Mouse (Mus musculus) midbrain, embryonic 15.5 days (tissue): ENCODE data around the gene Scg5. TPM values are rescaled to one million over a fixed set of nuclear protein-coding genes. Genes with fewer than 3 reads are reported as not detected.

Experiments
- ATAC-seq: fragments of 200-750 bp; cut with Nextera tagmentation; replicated peaks from 2 replicates; pipeline ENCODE4 v1.8.0; 2017; ENCODE audit warnings: moderate TSS enrichment
- H3K27ac ChIP-seq: fragments of 300-500 bp; sonication (generic); 2 replicates; pipeline ENCODE4 v1.5.1; 2015; ENCODE audit warnings: mild to moderate bottlenecking, inconsistent platforms
- H3K27me3 ChIP-seq: fragments of 300-500 bp; sonication (generic); replicated peaks from 2 replicates; pipeline ENCODE4 v1.6.1; 2015; ENCODE audit warnings: inconsistent platforms
- H3K36me3 ChIP-seq: fragments of 300-500 bp; sonication (generic); replicated peaks from 2 replicates; pipeline ENCODE4 v1.6.1; 2015; ENCODE audit warnings: inconsistent platforms
- H3K4me1 ChIP-seq: fragments of 300-500 bp; sonication (generic); 2 replicates; pipeline ENCODE4 v1.6.1; 2015; ENCODE audit warnings: inconsistent platforms
- H3K4me2 ChIP-seq: fragments of 300-500 bp; sonication (generic); 2 replicates; pipeline ENCODE4 v1.6.1; 2015; ENCODE audit warnings: inconsistent platforms, mild to moderate bottlenecking, moderate library complexity
- H3K4me3 ChIP-seq: fragments of 300-500 bp; sonication (generic); 2 replicates; pipeline ENCODE4 v1.5.1; 2015; ENCODE audit warnings: mild to moderate bottlenecking, inconsistent platforms
- H3K9ac ChIP-seq: fragments of 300-500 bp; sonication (generic); 2 replicates; pipeline ENCODE4 v1.6.1; 2015; ENCODE audit warnings: mild to moderate bottlenecking, inconsistent platforms
- H3K9me3 ChIP-seq: fragments of 300-500 bp; sonication (generic); 2 replicates; pipeline ENCODE4 v1.6.1; 2016; ENCODE audit warnings: inconsistent platforms
- WGBS: fragments of 180-500 bp; shearing (Covaris S2); methylation state at CpG from one replicate; pipeline ENCODE4 v1.1.7; 2015; ENCODE audit warnings: mixed read lengths; 5-methylcytosine and 5-hydroxymethylcytosine counted together
- polyA plus RNA-seq: library from polyadenylated mRNA; unstranded; fragments of >200 nt; fragmentation: Nextera tagmentation; extraction: Ambion mirVana; gene quantifications from 2 replicates; pipeline ENCODE4 v1.2.1, GENCODE M21; 2015

Scg5 gene
- polyA plus RNA-seq, 1 experiment from 2014 or later: 249 TPM

GRCm38 (mm10) chr2:113798605-113799004 is 30.3 kb downstream of the Scg5 start:
- no peak for ATAC-seq
- no peaks in the 10 kb centered on the region for H3K4me1 ChIP-seq
- WGBS: 88% methylated on average over 13 of the region's 13 CpGs
- H3K4me3 ChIP-seq: no peak overlapping the region
- no peaks in the 10 kb centered on the region for H3K9me3 ChIP-seq
- no peak overlapping the region for H3K4me2 ChIP-seq
- no peak overlapping the region for H3K27ac ChIP-seq
- H3K9ac ChIP-seq: no peak overlapping the region
- no peaks in the 10 kb centered on the region for H3K27me3 ChIP-seq
- no peaks in the 10 kb centered on the region for H3K36me3 ChIP-seq

- Histone ChIP-seq H3K27ac (no peak overlapping the region), H3K4me3 (no peak overlapping the region), H3K36me3 (0 out of 2 replicates have a peak, but pooled peaks cover 3% of the 10 kb centered on the region), H3K4me2 (no peak overlapping the region), H3K9ac (no peak overlapping the region), H3K27me3 (no peaks in the 10 kb centered on the region), H3K4me1 (no peaks in the 10 kb centered on the region), H3K9me3 (no peaks in the 10 kb centered on the region)
- WGBS: 78% methylated on average over 4 of the region's 4 CpGs
- ATAC-seq: no peak
These were observed 33.7 kb downstream of the Scg5 start for GRCm38 (mm10) chr2:113795186-113795585.

GRCm38 (mm10) chr2:113793521-113793920 is 35.4 kb downstream of the Scg5 start:
- 0 out of 2 replicates have a peak, but pooled peaks cover 3% of the 10 kb centered on the region for H3K36me3 ChIP-seq
- H3K9ac ChIP-seq: no peak overlapping the region
- H3K4me2 ChIP-seq: no peak overlapping the region
- no peaks in the 10 kb centered on the region for H3K4me1 ChIP-seq
- no peaks in the 10 kb centered on the region for H3K9me3 ChIP-seq
- 88% methylated on average over 3 of the region's 3 CpGs for WGBS
- no peaks in the 10 kb centered on the region for H3K27me3 ChIP-seq
- no peak for ATAC-seq
- H3K27ac ChIP-seq: no peak overlapping the region
- H3K4me3 ChIP-seq: no peak overlapping the region

GRCm38 (mm10) chr2:113788821-113789387 is 40.0 kb downstream of the Scg5 start:
- Histone ChIP-seq H3K4me1 (no peaks in the 10 kb centered on the region), H3K9me3 (no peaks in the 10 kb centered on the region), H3K36me3 (peaks cover 14% of the 10 kb centered on the region; the same call in 1 of the 2 replicates), H3K9ac (no peak overlapping the region), H3K27me3 (no peaks in the 10 kb centered on the region), H3K4me2 (no peak overlapping the region), H3K27ac (no peak overlapping the region), H3K4me3 (no peak overlapping the region)
- 93% methylated on average over 4 of the region's 4 CpGs for WGBS
- ATAC-seq: no peak

GRCm38 (mm10) chr2:113787882-113788281 is 41.0 kb downstream of the Scg5 start:
- Histone ChIP-seq H3K4me1 (no peaks in the 10 kb centered on the region), H3K4me3 (no peak overlapping the region), H3K27ac (no peak overlapping the region), H3K9me3 (no peaks in the 10 kb centered on the region), H3K27me3 (no peaks in the 10 kb centered on the region), H3K4me2 (no peak overlapping the region), H3K36me3 (peaks cover 16% of the 10 kb centered on the region; the same call in 1 of the 2 replicates), H3K9ac (no peak overlapping the region)
- no peak for ATAC-seq
- 93% methylated on average over 4 of the region's 4 CpGs for WGBS

- H3K36me3 ChIP-seq: peaks cover 14% of the 10 kb centered on the region; the same call in 1 of the 2 replicates
- H3K9ac ChIP-seq: no peak overlapping the region
- WGBS: 80% methylated on average over 3 of the region's 3 CpGs
- H3K4me1 ChIP-seq: no peaks in the 10 kb centered on the region
- H3K27me3 ChIP-seq: no peaks in the 10 kb centered on the region
- H3K27ac ChIP-seq: no peak overlapping the region
- ATAC-seq: no peak
- H3K4me2 ChIP-seq: no peak overlapping the region
- H3K4me3 ChIP-seq: no peak overlapping the region
- H3K9me3 ChIP-seq: no peaks in the 10 kb centered on the region
These were observed 44.1 kb downstream of the Scg5 start for GRCm38 (mm10) chr2:113784851-113785250.

- no peaks in the 10 kb centered on the region for H3K9me3 ChIP-seq
- H3K27ac ChIP-seq: no peak overlapping the region
- H3K9ac ChIP-seq: no peak overlapping the region
- no peak overlapping the region for H3K4me3 ChIP-seq
- 0 out of 2 replicates have a peak, but pooled peaks cover 3% of the 10 kb centered on the region for H3K36me3 ChIP-seq
- no peaks in the 10 kb centered on the region for H3K4me1 ChIP-seq
- no peaks in the 10 kb centered on the region for H3K27me3 ChIP-seq
- no peak for ATAC-seq
- H3K4me2 ChIP-seq: no peak overlapping the region
- WGBS: 86% methylated on average over 4 of the region's 4 CpGs
These were observed 47.4 kb downstream of the Scg5 start for GRCm38 (mm10) chr2:113781521-113781920.

- Histone ChIP-seq H3K4me1 (no peaks in the 10 kb centered on the region), H3K27ac (no peak overlapping the region), H3K27me3 (no peaks in the 10 kb centered on the region), H3K9me3 (no peaks in the 10 kb centered on the region), H3K9ac (no peak overlapping the region), H3K4me2 (no peak overlapping the region), H3K36me3 (0 out of 2 replicates have a peak, but pooled peaks cover 3% of the 10 kb centered on the region), H3K4me3 (no peak overlapping the region)
- no peak for ATAC-seq
- WGBS: 93% methylated on average over 5 of the region's 5 CpGs
These were observed 47.8 kb downstream of the Scg5 start for GRCm38 (mm10) chr2:113781107-113781506.

- no peaks in the 10 kb centered on the region for H3K27me3 ChIP-seq
- no peak overlapping the region for H3K27ac ChIP-seq
- 0 out of 2 replicates have a peak, but pooled peaks cover 7% of the 10 kb centered on the region for H3K36me3 ChIP-seq
- H3K4me3 ChIP-seq: no peak overlapping the region
- 92% methylated on average over 3 of the region's 3 CpGs for WGBS
- no peaks in the 10 kb centered on the region for H3K9me3 ChIP-seq
- no peak overlapping the region for H3K4me2 ChIP-seq
- H3K4me1 ChIP-seq: no peaks in the 10 kb centered on the region
- ATAC-seq: no peak
- no peak overlapping the region for H3K9ac ChIP-seq
These were observed 49.6 kb downstream of the Scg5 start for GRCm38 (mm10) chr2:113779336-113779735.

GRCm38 (mm10) chr2:113778036-113778435 is 50.9 kb downstream of the Scg5 start:
- Histone ChIP-seq H3K27me3 (no peaks in the 10 kb centered on the region), H3K36me3 (0 out of 2 replicates have a peak, but pooled peaks cover 4% of the 10 kb centered on the region)

GRCm38 (mm10) chr2:113776297-113776696 is 52.6 kb downstream of the Scg5 start:
- H3K4me2 ChIP-seq: no peak overlapping the region
- WGBS: 88% methylated on average over 3 of the region's 3 CpGs
- H3K4me1 ChIP-seq: no peaks in the 10 kb centered on the region
- no peak overlapping the region for H3K9ac ChIP-seq
- no peaks in the 10 kb centered on the region for H3K9me3 ChIP-seq
- no peak overlapping the region for H3K27ac ChIP-seq
- H3K4me3 ChIP-seq: no peak overlapping the region
- 0 out of 2 replicates have a peak, but pooled peaks cover 4% of the 10 kb centered on the region for H3K36me3 ChIP-seq
- H3K27me3 ChIP-seq: no peaks in the 10 kb centered on the region
- ATAC-seq: no peak

More at GRCm38 (mm10) chr2:113778036-113778435, 50.9 kb downstream of the Scg5 start:
- no peak for ATAC-seq
- Histone ChIP-seq H3K4me3 (no peak overlapping the region), H3K4me1 (no peaks in the 10 kb centered on the region), H3K9ac (no peak overlapping the region), H3K27ac (no peak overlapping the region), H3K9me3 (no peaks in the 10 kb centered on the region), H3K4me2 (no peak overlapping the region)
- WGBS: 78% methylated on average over 6 of the region's 6 CpGs

- Histone ChIP-seq H3K9me3 (no peaks in the 10 kb centered on the region), H3K36me3 (0 out of 2 replicates have a peak, but pooled peaks cover 4% of the 10 kb centered on the region), H3K4me3 (no peak overlapping the region), H3K9ac (no peak overlapping the region), H3K4me1 (no peaks in the 10 kb centered on the region), H3K4me2 (no peak overlapping the region), H3K27ac (no peak overlapping the region), H3K27me3 (no peaks in the 10 kb centered on the region)
- 81% methylated on average over 6 of the region's 6 CpGs for WGBS
- ATAC-seq: no peak
These were observed 54.6 kb downstream of the Scg5 start for GRCm38 (mm10) chr2:113774150-113774805.
